Mouse (Mus musculus) embryonic facial prominence, embryonic 15.5 days (tissue): ENCODE results near the gene Nfya. TPM values are rescaled to one million over a fixed set of nuclear protein-coding genes. Genes with fewer than 3 reads are reported as not detected.
"Not testable (repeated sequence)": the region's sequence is repeated elsewhere in the genome, so short reads cannot be mapped to it uniquely, and the experiment has no call there.

Source experiments
- ATAC-seq: fragments of 200-750 bp; cut with Nextera tagmentation; 2 replicates; pipeline ENCODE4 v1.8.0; 2017; ENCODE audit warnings: low read depth, moderate TSS enrichment; ENCODE audit not compliant: insufficient number of reproducible peaks, low FRiP score, low TSS enrichment
- H3K27ac ChIP-seq: fragments of 300-500 bp; sonication (generic); replicated peaks from 2 replicates; pipeline ENCODE4 v1.5.1; 2015; ENCODE audit warnings: mild to moderate bottlenecking, inconsistent platforms
- H3K27me3 ChIP-seq: fragments of 300-500 bp; sonication (generic); 2 replicates; pipeline ENCODE4 v1.6.1; 2015; ENCODE audit warnings: inconsistent platforms
- H3K36me3 ChIP-seq: fragments of 300-500 bp; sonication (generic); 2 replicates; pipeline ENCODE4 v1.6.1; 2015; ENCODE audit warnings: mild to moderate bottlenecking, inconsistent platforms
- H3K4me1 ChIP-seq: fragments of 300-500 bp; sonication (generic); 2 replicates; pipeline ENCODE4 v1.6.1; 2015; ENCODE audit warnings: inconsistent platforms
- H3K4me2 ChIP-seq: fragments of 300-500 bp; sonication (generic); replicated peaks from 2 replicates; pipeline ENCODE4 v1.6.1; 2015; ENCODE audit warnings: mild to moderate bottlenecking, inconsistent platforms
- H3K4me3 ChIP-seq: fragments of 300-500 bp; sonication (generic); replicated peaks from 2 replicates; pipeline ENCODE4 v1.5.1; 2015; ENCODE audit warnings: mild to moderate bottlenecking, inconsistent platforms
- H3K9ac ChIP-seq: fragments of 300-500 bp; sonication (generic); 2 replicates; pipeline ENCODE4 v1.6.1; 2015; ENCODE audit warnings: inconsistent platforms
- H3K9me3 ChIP-seq: fragments of 300-500 bp; sonication (generic); replicated peaks from 2 replicates; pipeline ENCODE4 v1.6.1; 2016; ENCODE audit warnings: inconsistent platforms
- WGBS: fragments of 180-500 bp; shearing (Covaris S2); methylation state at CpG from one replicate; pipeline ENCODE4 v1.1.7; 2015; 5-methylcytosine and 5-hydroxymethylcytosine counted together
- polyA plus RNA-seq: library from polyadenylated mRNA; unstranded; fragments of >200 nt; fragmentation: Nextera tagmentation; extraction: Ambion mirVana; gene quantifications from 2 replicates; pipeline ENCODE4 v1.2.1, GENCODE M21; 2015

Nfya gene
- polyA plus RNA-seq, 1 experiment from 2014 or later = 14.2 TPM

DNA sequence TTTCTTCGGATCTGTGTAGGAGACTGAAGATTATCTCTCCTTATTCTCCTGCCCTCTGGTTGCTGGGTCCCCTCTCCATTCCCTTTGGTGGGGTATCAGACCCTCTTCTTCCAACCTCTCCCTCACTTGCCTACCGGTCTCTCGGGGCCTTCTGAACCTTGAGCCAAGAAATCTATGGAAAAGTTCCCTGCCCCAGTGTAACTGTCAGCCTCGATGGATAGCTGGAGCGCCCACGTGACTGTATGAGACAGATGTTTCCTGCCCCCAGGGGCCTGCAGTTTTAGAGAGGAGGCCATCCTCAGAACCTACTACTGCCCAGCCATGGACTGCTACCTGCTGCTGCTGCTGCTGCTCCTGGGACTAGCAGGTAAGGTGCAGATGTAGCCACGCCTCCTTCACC is 50.1 kb downstream of the Nfya start, which contains the start of gene Treml1:
TSS of gene Treml1 (plus strand) at position 301 of the 400 bp plus-strand sequence.
- Histone ChIP-seq H3K4me1 (no peaks in the 10 kb centered on the region), H3K9me3 (no peaks in the 10 kb centered on the region), H3K27me3 (no peaks in the 10 kb centered on the region), H3K27ac (no peak within 1 kb of the TSS), H3K36me3 (no peaks in the 10 kb centered on the region), H3K9ac (no peak within 1 kb of the TSS), H3K4me2 (no peak within 1 kb of the TSS), H3K4me3 (no peak within 1 kb of the TSS)
- no peak for ATAC-seq
- 69% methylated on average over 7 of the region's 7 CpGs for WGBS

DNA sequence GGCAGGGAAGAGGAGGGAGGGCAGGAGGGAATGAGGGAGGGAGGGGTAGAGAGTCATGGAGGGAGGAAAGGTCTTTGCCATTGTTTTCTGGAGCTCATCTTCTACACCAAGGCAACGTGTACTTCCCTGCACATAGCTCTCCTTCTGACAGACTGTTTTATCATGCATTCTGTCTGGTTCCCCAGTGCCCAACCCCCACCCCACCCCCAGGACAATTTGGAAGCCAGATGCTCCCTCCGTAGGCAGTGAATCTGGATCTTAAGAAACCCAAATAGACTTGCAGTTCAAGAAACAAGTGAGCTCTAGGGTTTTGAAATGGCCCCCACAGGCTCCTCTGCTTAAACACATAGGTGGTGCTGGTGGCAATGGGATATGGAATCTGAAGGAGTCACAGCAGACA is 51.8 kb downstream of the Nfya start:
- no peaks in the 10 kb centered on the region for H3K9me3 ChIP-seq
- no peaks in the 10 kb centered on the region for H3K36me3 ChIP-seq
- H3K27me3 ChIP-seq = no peaks in the 10 kb centered on the region
- no peak overlapping the region for H3K9ac ChIP-seq
- 29% methylated on average over 2 of the region's 2 CpGs for WGBS
- no peak overlapping the region for H3K4me2 ChIP-seq
- no peak overlapping the region for H3K27ac ChIP-seq
- no peaks in the 10 kb centered on the region for H3K4me1 ChIP-seq
- no peak overlapping the region for H3K4me3 ChIP-seq
- no peak for ATAC-seq

DNA sequence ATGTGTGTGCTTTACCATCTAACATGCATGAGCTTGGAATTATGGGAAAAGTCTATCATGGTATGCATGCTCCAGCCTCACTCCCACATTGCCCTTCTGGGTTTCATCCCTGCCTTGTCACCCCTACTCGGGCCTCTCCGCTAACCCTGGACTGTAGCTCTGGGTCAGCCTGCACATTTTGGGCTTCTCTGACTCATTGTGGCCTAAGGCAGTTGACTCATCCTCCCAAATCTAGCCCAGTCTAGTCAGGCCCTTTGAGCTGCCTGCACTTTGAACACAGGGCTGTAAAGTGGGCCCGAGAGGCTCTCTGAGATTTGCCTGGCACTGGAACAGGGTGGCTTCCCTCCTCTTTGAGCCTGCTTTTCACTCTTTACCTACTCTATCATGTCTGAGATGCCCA is 53.9 kb downstream of the Nfya start:
- no peak for ATAC-seq
- H3K36me3 ChIP-seq = no peaks in the 10 kb centered on the region
- 75% methylated on average over 3 of the region's 3 CpGs for WGBS
- no peak overlapping the region for H3K4me3 ChIP-seq
- no peak overlapping the region for H3K9ac ChIP-seq
- no peaks in the 10 kb centered on the region for H3K27me3 ChIP-seq
- H3K27ac ChIP-seq = no peak overlapping the region
- no peaks in the 10 kb centered on the region for H3K9me3 ChIP-seq
- H3K4me1 ChIP-seq = no peaks in the 10 kb centered on the region
- no peak overlapping the region for H3K4me2 ChIP-seq

DNA sequence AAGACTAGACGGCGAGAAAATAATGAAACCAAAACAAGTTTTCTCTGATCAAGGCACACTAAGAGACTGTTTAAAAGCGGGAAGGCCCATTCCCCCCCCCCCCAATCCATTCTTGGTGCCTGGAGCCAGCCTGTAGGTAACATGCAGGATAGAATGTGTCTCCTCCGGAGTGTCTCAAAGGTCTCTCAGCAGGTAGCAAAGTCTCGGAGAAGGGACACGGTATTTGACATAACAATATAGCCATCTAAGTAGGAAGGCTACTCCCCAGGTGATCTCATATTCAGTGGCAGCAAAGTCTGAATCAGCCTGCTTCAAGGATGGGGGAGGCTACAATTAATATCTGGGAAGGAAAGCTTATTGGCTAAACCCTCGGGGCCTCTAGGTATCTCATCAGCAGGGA is 56.7 kb downstream of the Nfya start:
- not testable (repeated sequence) for H3K27me3 ChIP-seq, H3K4me1 ChIP-seq, H3K36me3 ChIP-seq, H3K9ac ChIP-seq, H3K4me2 ChIP-seq, H3K4me3 ChIP-seq, H3K9me3 ChIP-seq, ATAC-seq, H3K27ac ChIP-seq
- WGBS = 73% methylated on average over 7 of the region's 7 CpGs

DNA sequence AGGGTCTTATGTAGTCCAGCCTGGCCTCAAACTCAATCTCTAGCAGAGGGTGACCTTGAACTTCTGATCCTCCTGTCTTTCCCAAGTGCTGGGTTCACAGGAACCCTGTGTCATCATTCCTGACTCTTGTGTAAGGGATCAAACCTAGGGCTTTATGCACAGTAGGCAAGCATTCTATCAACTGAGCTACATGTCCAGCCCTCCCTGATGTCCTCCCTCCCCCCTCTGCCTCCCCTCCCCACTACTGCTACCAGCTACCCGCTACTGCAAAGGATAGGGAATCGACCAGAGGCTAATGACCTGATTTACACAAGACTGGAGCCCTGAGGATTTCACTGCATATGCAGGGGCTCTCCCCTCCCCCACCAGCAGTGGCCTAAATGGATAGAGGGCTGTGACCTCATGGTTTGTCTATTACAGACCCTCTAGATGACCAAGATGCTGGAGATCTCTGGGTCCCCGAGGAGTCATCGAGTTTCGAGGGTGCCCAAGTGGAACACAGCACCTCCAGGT is 59.0 kb downstream of the Nfya start:
- no peak overlapping the region for H3K27ac ChIP-seq
- H3K9me3 ChIP-seq = no peaks in the 10 kb centered on the region
- ATAC-seq = no peak
- 67% methylated on average over 5 of the region's 5 CpGs for WGBS
- H3K4me3 ChIP-seq = no peak overlapping the region
- no peak overlapping the region for H3K4me2 ChIP-seq
- H3K36me3 ChIP-seq = no peaks in the 10 kb centered on the region
- no peaks in the 10 kb centered on the region for H3K27me3 ChIP-seq
- no peak overlapping the region for H3K9ac ChIP-seq
- no peaks in the 10 kb centered on the region for H3K4me1 ChIP-seq

DNA sequence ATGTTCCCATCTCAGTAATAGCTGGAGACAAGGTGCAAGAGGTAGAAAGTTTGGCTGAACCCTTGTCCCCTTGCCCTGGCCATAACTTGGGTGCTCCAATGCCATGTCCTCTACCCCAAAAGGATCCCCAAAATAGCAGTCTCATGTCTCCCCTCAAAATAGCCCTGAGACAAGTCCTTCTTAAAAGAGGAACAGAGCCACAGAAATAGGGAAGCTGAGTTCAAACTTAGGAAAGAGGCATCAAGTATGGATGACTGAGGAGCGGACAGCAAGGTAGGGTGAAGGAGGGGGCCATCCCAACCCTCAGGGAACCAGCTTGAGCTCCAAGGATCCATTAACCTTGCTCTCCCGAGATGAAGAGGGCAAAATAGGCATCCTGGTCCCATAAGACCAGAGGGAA is 62.4 kb downstream of the Nfya start:
- Histone ChIP-seq H3K9me3 (no peaks in the 10 kb centered on the region), H3K4me3 (no peak overlapping the region), H3K36me3 (no peaks in the 10 kb centered on the region), H3K27ac (no peak overlapping the region), H3K4me2 (no peak overlapping the region), H3K27me3 (no peaks in the 10 kb centered on the region), H3K9ac (no peak overlapping the region), H3K4me1 (no peaks in the 10 kb centered on the region)
- no peak for ATAC-seq
- WGBS = 73% methylated on average over 2 of the region's 2 CpGs

DNA sequence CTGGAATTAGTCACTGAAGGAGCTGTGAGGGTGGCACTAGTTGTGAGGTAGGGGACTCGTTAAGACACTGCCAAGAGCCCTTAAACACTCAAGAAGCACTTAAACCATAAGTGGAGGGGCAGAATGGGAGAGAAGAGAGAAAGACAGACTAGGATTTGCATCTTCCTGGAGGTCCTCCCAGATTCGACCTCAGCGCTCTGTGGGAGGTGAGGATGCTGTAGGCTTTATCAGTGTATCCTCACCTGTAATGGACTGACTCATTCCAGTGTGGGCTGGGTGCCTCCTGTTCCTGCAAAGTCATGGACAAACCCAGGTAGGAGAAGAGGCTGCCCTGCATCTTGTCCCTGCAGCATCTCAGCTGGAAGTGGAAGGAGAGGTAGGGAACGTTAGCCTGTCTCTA is 62.9 kb downstream of the Nfya start:
- Histone ChIP-seq H3K9me3 (no peaks in the 10 kb centered on the region), H3K4me3 (no peak overlapping the region), H3K27ac (no peak overlapping the region), H3K4me2 (no peak overlapping the region), H3K4me1 (no peaks in the 10 kb centered on the region), H3K27me3 (no peaks in the 10 kb centered on the region), H3K9ac (no peak overlapping the region), H3K36me3 (no peaks in the 10 kb centered on the region)
- ATAC-seq = no peak
- WGBS = 64% methylated on average over 4 of the region's 4 CpGs

DNA sequence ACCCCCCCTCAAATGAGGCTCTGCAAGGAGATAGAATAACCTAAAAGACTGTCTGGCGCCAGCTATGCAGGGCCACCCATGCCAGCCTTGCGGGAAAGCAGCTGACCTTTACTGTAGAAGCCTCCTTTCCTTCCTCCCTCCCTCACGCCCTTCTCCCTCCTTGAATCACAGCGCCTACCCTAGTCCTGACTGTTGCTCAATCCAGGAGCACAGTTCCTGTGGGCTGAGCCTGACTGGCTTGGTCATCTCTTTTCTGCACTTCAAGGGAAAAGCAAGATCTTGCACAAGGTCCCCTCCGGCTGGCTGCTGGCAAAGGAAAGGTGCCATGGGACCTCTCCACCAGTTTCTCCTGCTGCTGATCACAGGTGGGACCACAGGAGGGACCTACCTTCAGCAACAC is 63.5 kb downstream of the Nfya start, which contains the start of gene Trem2:
TSS of gene Trem2 (plus strand) at position 171 of the 400 bp plus-strand sequence.
- H3K9me3 ChIP-seq = no peaks in the 10 kb centered on the region
- H3K4me1 ChIP-seq = no peaks in the 10 kb centered on the region
- no peak within 1 kb of the TSS for H3K9ac ChIP-seq
- H3K27me3 ChIP-seq = no peaks in the 10 kb centered on the region
- no peak within 1 kb of the TSS for H3K4me3 ChIP-seq
- ATAC-seq = no peak
- WGBS = 73% methylated on average over 5 of the region's 5 CpGs
- no peak within 1 kb of the TSS for H3K4me2 ChIP-seq
- no peak within 1 kb of the TSS for H3K27ac ChIP-seq
- no peaks in the 10 kb centered on the region for H3K36me3 ChIP-seq

DNA sequence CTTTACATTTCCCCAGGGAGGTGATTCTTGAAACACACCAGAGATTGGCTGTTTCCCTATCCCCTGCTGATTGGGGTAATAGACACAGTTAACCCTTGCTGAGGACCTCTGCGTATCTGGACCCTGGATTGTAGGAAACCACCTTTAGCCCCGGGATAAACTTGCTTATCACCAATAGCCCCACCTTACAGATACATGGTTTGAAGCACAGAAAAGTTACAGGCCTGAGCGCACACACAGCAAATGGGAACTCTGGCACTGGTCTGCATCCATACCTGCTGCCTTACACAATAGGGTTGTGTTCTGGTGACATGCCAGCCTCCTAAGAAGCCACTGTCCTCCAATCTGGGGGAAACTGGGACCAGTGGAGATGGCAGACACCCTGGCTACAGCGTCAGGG is 63.9 kb downstream of the Nfya start:
- Histone ChIP-seq H3K9ac (no peak overlapping the region), H3K9me3 (no peaks in the 10 kb centered on the region), H3K27me3 (no peaks in the 10 kb centered on the region), H3K36me3 (no peaks in the 10 kb centered on the region), H3K27ac (no peak overlapping the region), H3K4me1 (no peaks in the 10 kb centered on the region), H3K4me2 (no peak overlapping the region), H3K4me3 (no peak overlapping the region)
- no peak for ATAC-seq
- 89% methylated on average over 4 of the region's 4 CpGs for WGBS

DNA sequence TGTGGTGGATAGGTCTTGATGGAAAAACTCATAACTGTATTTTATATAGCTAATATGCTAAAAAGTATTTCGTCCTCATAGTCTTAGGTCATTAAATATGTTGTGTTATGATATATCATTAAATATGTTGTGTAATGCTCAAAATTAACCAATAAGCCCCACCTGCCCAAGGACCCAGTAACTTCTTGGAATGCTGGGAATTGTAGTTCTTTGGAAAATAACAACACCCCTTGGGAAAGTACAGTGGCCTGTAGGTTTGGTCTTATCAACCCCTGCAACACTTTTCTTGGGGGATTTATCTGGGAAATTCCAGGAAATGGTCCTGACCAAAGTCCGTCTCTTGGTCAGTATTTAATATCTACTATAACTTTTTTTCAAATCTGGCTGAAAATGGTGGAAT is 66.6 kb downstream of the Nfya start:
- Histone ChIP-seq H3K4me1 (no peaks in the 10 kb centered on the region), H3K36me3 (no peaks in the 10 kb centered on the region), H3K9ac (no peak overlapping the region), H3K4me2 (no peak overlapping the region), H3K27me3 (no peaks in the 10 kb centered on the region), H3K9me3 (no peaks in the 10 kb centered on the region), H3K27ac (no peak overlapping the region), H3K4me3 (no peak overlapping the region)
- WGBS = 87% methylated on average over 2 of the region's 2 CpGs
- no peak for ATAC-seq

DNA sequence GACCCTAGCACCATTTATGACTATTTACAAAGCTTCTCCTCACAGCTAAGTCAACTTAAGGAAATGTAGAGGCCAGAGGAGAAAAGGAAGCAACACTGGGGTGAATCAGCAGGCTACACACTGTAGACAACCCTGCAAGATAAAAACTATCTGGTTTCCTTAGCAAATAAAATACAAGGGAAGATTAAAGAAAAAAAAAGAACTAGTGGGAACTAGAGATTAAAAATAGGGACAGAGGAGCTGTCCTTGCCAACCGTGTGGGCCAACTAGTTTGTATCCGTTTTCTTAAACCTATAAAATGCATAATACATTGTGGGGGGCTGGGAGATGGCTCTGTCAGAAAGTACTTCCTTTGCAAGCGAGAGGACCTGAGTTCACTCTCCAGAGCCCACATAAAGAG is 67.8 kb downstream of the Nfya start:
- WGBS = 67% methylated on average over 3 of the region's 3 CpGs
- ATAC-seq = no peak
- Histone ChIP-seq H3K4me1 (no peaks in the 10 kb centered on the region), H3K9ac (no peak overlapping the region), H3K27me3 (no peaks in the 10 kb centered on the region), H3K27ac (no peak overlapping the region), H3K4me2 (no peak overlapping the region), H3K36me3 (no peaks in the 10 kb centered on the region), H3K9me3 (no peaks in the 10 kb centered on the region), H3K4me3 (no peak overlapping the region)

DNA sequence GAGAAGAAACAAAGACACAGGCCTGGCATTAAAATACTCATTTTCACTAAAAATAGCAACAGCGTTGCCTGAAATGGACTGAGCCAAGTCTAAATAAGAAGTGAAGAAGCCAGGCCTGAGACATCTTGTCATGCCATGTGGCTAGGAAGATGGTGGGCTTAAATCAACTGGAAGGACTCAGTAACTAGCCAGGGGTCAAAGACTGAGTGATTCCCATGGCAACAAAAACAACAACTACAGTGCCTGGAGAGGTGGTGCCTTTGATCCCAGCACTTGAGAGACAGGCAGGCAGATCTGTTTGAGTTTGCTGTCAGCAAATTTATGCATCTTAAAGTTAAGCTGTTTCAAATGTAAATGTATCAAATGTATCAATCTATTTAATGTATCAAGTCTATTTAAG is 69.4 kb downstream of the Nfya start:
- no peak overlapping the region for H3K4me3 ChIP-seq
- no peak overlapping the region for H3K27ac ChIP-seq
- H3K9ac ChIP-seq = no peak overlapping the region
- H3K27me3 ChIP-seq = no peaks in the 10 kb centered on the region
- H3K4me1 ChIP-seq = no peaks in the 10 kb centered on the region
- H3K4me2 ChIP-seq = no peak overlapping the region
- no peaks in the 10 kb centered on the region for H3K36me3 ChIP-seq
- 94% methylated on average over 1 of the region's 1 CpGs for WGBS
- no peaks in the 10 kb centered on the region for H3K9me3 ChIP-seq
- no peak for ATAC-seq
